8 mouse cellular contexts compared by ENCODE assay signal in genomic region chr11:22587691-22588241, GRCm38 (mm10).
DNase-seq lines count a peak whose midpoint lies in the region; ATAC-seq and TF ChIP-seq lines count a peak whose summit lies in the region.

No protein-coding gene starts in this region.

- no peak for TF ChIP-seq POLR2A in embryonic fibroblast, embryonic 13.5 days (IDR thresholded peaks at IDR 0.05; ENCODE audit: low read depth, low read length)

- H3K9ac ChIP-seq in hindbrain, embryonic 15.5 days, result no peak overlapping the region
- no peak overlapping the region for H3K9ac ChIP-seq in midbrain, embryonic 13.5 days (replicated peaks)

- DNase-seq in gastrocnemius, adult 18-20 months (ENCODE audit: low spot score), result peak; percentile 54
- DNase-seq in gastrocnemius, postnatal 4 days (ENCODE audit: low spot score in 2 of 2), result no peak
- DNase-seq in layer of hippocampus, postnatal 10 days (ENCODE audit: low spot score in 2 of 2), result peak; percentile 51
- DNase-seq in testis, postnatal 10 days (ENCODE audit: low spot score), result peak; percentile 49

- H3K9me3 ChIP-seq in hindbrain, embryonic 15.5 days, result no peaks in the 10 kb centered on the region
- no peaks in the 10 kb centered on the region for H3K9me3 ChIP-seq in midbrain, embryonic 13.5 days

- H3K4me3 ChIP-seq in embryonic fibroblast, embryonic 13.5 days (ENCODE audit: insufficient read depth, low read length), result no peak overlapping the region
- H3K4me3 ChIP-seq in hindbrain, embryonic 15.5 days, result no peak overlapping the region
- no peak overlapping the region for H3K4me3 ChIP-seq in midbrain, embryonic 13.5 days (replicated peaks)

- H3K27ac ChIP-seq in embryonic fibroblast, embryonic 13.5 days (ENCODE audit: insufficient read depth, low read length), result peak overlapping the region; percentile 54
- peak overlapping the region; percentile 74 for H3K27ac ChIP-seq in hindbrain, embryonic 15.5 days (replicated peaks)
- 0 out of 2 replicates have a peak overlapping the region, but pooled peaks have one; percentile 19 for H3K27ac ChIP-seq in midbrain, embryonic 13.5 days

- 37% methylated on average over 7 of the region's 7 CpGs for whole genome bisulfite sequencing in hindbrain, embryonic 15.5 days
- 49% methylated on average over 7 of the region's 7 CpGs for WGBS in midbrain, embryonic 13.5 days

- ATAC-seq in hindbrain, embryonic 15.5 days (ENCODE audit: low FRiP score, low read depth), result peak; percentile 68
- no peak for ATAC-seq in midbrain, embryonic 13.5 days
- ATAC-seq in megakaryocyte progenitor cell, adult 5-6 weeks (replicated peaks; ENCODE audit: poor library complexity), result no peak

- no peak overlapping the region for H3K4me2 ChIP-seq in hindbrain, embryonic 15.5 days
- H3K4me2 ChIP-seq in midbrain, embryonic 13.5 days (replicated peaks), result no peak overlapping the region

- no peaks in the 10 kb centered on the region for H3K36me3 ChIP-seq in hindbrain, embryonic 15.5 days
- no peaks in the 10 kb centered on the region for H3K36me3 ChIP-seq in midbrain, embryonic 13.5 days

- TF ChIP-seq CTCF in embryonic fibroblast, embryonic 13.5 days (IDR thresholded peaks at IDR 0.05; ENCODE audit: borderline replicate concordance, insufficient read depth, low read length), result no peak

- H3K4me1 ChIP-seq in embryonic fibroblast, embryonic 13.5 days (ENCODE audit: control insufficient read depth, insufficient read depth, low read length), result 0 out of 2 replicates have a peak, but pooled peaks cover 3% of the 10 kb centered on the region
- H3K4me1 ChIP-seq in hindbrain, embryonic 15.5 days (replicated peaks), result peaks cover 26% of the 10 kb centered on the region
- H3K4me1 ChIP-seq in midbrain, embryonic 13.5 days (replicated peaks), result peaks cover 35% of the 10 kb centered on the region

- H3K27me3 ChIP-seq in hindbrain, embryonic 15.5 days, result no peaks in the 10 kb centered on the region
- H3K27me3 ChIP-seq in midbrain, embryonic 13.5 days, result no peaks in the 10 kb centered on the region

Comparison
In these comparisons a context has a peak if more than half of its experiments do, and no peak if none do; other contexts are left out.
1. DNase-seq: peak in gastrocnemius, adult 18-20 months (single experiment), layer of hippocampus, postnatal 10 days (2 of 2) and testis, postnatal 10 days (single experiment); none in gastrocnemius, postnatal 4 days (0 of 2).
2. H3K27ac ChIP-seq: peak in every context shown above with its lines; median percentile 74 in hindbrain, embryonic 15.5 days; 54 in embryonic fibroblast, embryonic 13.5 days; 19 in midbrain, embryonic 13.5 days.